Mouse (Mus musculus) heart, embryonic 13.5 days (tissue): Measurements from ENCODE around the gene Greb1. TPM values are rescaled to one million over a fixed set of nuclear protein-coding genes. Genes with fewer than 3 reads are reported as not detected.

Source experiments
- ATAC-seq: fragments of 200-750 bp; cut with Nextera tagmentation; 2 replicates; pipeline ENCODE4 v1.8.0; 2017; ENCODE audit warnings: moderate TSS enrichment; ENCODE audit not compliant: insufficient number of reproducible peaks, low FRiP score, low TSS enrichment; ENCODE audit errors: extremely low read depth
- H3K27ac ChIP-seq: fragments of 300-500 bp; sonication (generic); replicated peaks from 2 replicates; pipeline ENCODE4 v1.5.1; 2015; ENCODE audit warnings: moderate library complexity, mild to moderate bottlenecking, inconsistent platforms
- H3K27me3 ChIP-seq: fragments of 300-500 bp; sonication (generic); replicated peaks from 2 replicates; pipeline ENCODE4 v1.6.1; 2015; ENCODE audit warnings: mild to moderate bottlenecking, inconsistent platforms
- H3K36me3 ChIP-seq: fragments of 300-500 bp; sonication (generic); 2 replicates; pipeline ENCODE4 v1.6.1; 2015; ENCODE audit warnings: mild to moderate bottlenecking, inconsistent platforms
- H3K4me1 ChIP-seq: fragments of 300-500 bp; sonication (generic); 2 replicates; pipeline ENCODE4 v1.6.1; 2015; ENCODE audit warnings: inconsistent platforms
- H3K4me2 ChIP-seq: fragments of 300-500 bp; sonication (generic); 2 replicates; pipeline ENCODE4 v1.6.1; 2015; ENCODE audit warnings: inconsistent platforms, mild to moderate bottlenecking, moderate library complexity
- H3K4me3 ChIP-seq: fragments of 300-500 bp; sonication (generic); 2 replicates; pipeline ENCODE4 v1.5.1; 2015; ENCODE audit warnings: moderate library complexity, mild to moderate bottlenecking, inconsistent platforms
- H3K9ac ChIP-seq: fragments of 300-500 bp; sonication (generic); 2 replicates; pipeline ENCODE4 v1.6.1; 2015; ENCODE audit warnings: inconsistent platforms, mild to moderate bottlenecking, moderate library complexity
- H3K9me3 ChIP-seq: fragments of 300-500 bp; sonication (generic); 2 replicates; pipeline ENCODE4 v1.6.1; 2016; ENCODE audit warnings: inconsistent platforms
- whole genome bisulfite sequencing: fragments of 180-500 bp; shearing (Covaris S2); methylation state at CpG from one replicate; pipeline ENCODE4 v1.1.7; 2015; ENCODE audit warnings: mixed read lengths; 5-methylcytosine and 5-hydroxymethylcytosine counted together
- polyA plus RNA-seq: library from polyadenylated mRNA; unstranded; fragments of >200 nt; fragmentation: Nextera tagmentation; extraction: Ambion mirVana; gene quantifications from 2 replicates; pipeline ENCODE4 v1.2.1, GENCODE M21; 2015

Gene Greb1
- polyA plus RNA-seq, 1 experiment from 2014 or later: 0.44 TPM

GRCm38 (mm10) chr12:16643508-16644345 lies 157.0 kb downstream of the Greb1 start:
- no peaks in the 10 kb centered on the region for H3K9me3 ChIP-seq
- no peak overlapping the region for H3K4me2 ChIP-seq
- peaks cover 23% of the 10 kb centered on the region for H3K4me1 ChIP-seq
- 49% methylated on average over 12 of the region's 12 CpGs for WGBS
- ATAC-seq: no peak
- no peak overlapping the region for H3K4me3 ChIP-seq
- no peaks in the 10 kb centered on the region for H3K36me3 ChIP-seq
- H3K27ac ChIP-seq: peak overlapping the region; percentile 64
- peak overlapping the region; percentile 41; the same call in 1 of the 2 replicates for H3K9ac ChIP-seq
- H3K27me3 ChIP-seq: no peaks in the 10 kb centered on the region

GRCm38 (mm10) chr12:16642000-16642399 lies 158.7 kb downstream of the Greb1 start:
- H3K4me1 ChIP-seq: peaks cover 26% of the 10 kb centered on the region
- no peak for ATAC-seq

GRCm38 (mm10) chr12:16640075-16640474 lies 160.6 kb downstream of the Greb1 start:
- Histone ChIP-seq H3K4me3 (no peak overlapping the region), H3K36me3 (no peaks in the 10 kb centered on the region), H3K27ac (no peak overlapping the region), H3K4me2 (no peak overlapping the region), H3K27me3 (no peaks in the 10 kb centered on the region), H3K9ac (no peak overlapping the region), H3K9me3 (no peaks in the 10 kb centered on the region), H3K4me1 (peaks cover 26% of the 10 kb centered on the region)
- 83% methylated on average over 6 of the region's 6 CpGs for WGBS
- no peak for ATAC-seq

More at GRCm38 (mm10) chr12:16642000-16642399, 158.7 kb downstream of the Greb1 start:
- Histone ChIP-seq H3K27ac (no peak overlapping the region), H3K9me3 (no peaks in the 10 kb centered on the region), H3K4me2 (no peak overlapping the region), H3K4me3 (no peak overlapping the region), H3K36me3 (no peaks in the 10 kb centered on the region), H3K9ac (no peak overlapping the region), H3K27me3 (no peaks in the 10 kb centered on the region)
- 55% methylated on average over 5 of the region's 5 CpGs for WGBS

GRCm38 (mm10) chr12:16639078-16639771 lies 161.5 kb downstream of the Greb1 start:
- H3K4me2 ChIP-seq: peak overlapping the region; percentile 40
- 46% methylated on average over 12 of the region's 12 CpGs for WGBS

GRCm38 (mm10) chr12:16635816-16636215 lies 164.9 kb downstream of the Greb1 start:
- no peak overlapping the region for H3K27ac ChIP-seq
- H3K36me3 ChIP-seq: no peaks in the 10 kb centered on the region
- H3K27me3 ChIP-seq: no peaks in the 10 kb centered on the region
- H3K9me3 ChIP-seq: no peaks in the 10 kb centered on the region
- H3K4me1 ChIP-seq: peaks cover 11% of the 10 kb centered on the region
- H3K4me2 ChIP-seq: no peak overlapping the region
- no peak overlapping the region for H3K4me3 ChIP-seq
- H3K9ac ChIP-seq: no peak overlapping the region
- 64% methylated on average over 6 of the region's 6 CpGs for WGBS
- no peak for ATAC-seq

More at GRCm38 (mm10) chr12:16639078-16639771, 161.5 kb downstream of the Greb1 start:
- 0 out of 2 replicates have a peak overlapping the region, but pooled peaks have one; percentile 4 for H3K27ac ChIP-seq
- H3K27me3 ChIP-seq: no peaks in the 10 kb centered on the region
- H3K36me3 ChIP-seq: no peaks in the 10 kb centered on the region
- no peak overlapping the region for H3K4me3 ChIP-seq
- no peak overlapping the region for H3K9ac ChIP-seq
- peaks cover 22% of the 10 kb centered on the region for H3K4me1 ChIP-seq
- ATAC-seq: no peak
- no peaks in the 10 kb centered on the region for H3K9me3 ChIP-seq

- Histone ChIP-seq H3K4me2 (no peak overlapping the region), H3K27me3 (no peaks in the 10 kb centered on the region), H3K4me1 (peaks cover 15% of the 10 kb centered on the region), H3K36me3 (no peaks in the 10 kb centered on the region), H3K9me3 (no peaks in the 10 kb centered on the region), H3K27ac (no peak overlapping the region), H3K4me3 (no peak overlapping the region), H3K9ac (no peak overlapping the region)
- 50% methylated on average over 14 of the region's 14 CpGs for WGBS
- ATAC-seq: no peak
These were observed 166.4 kb downstream of the Greb1 start for GRCm38 (mm10) chr12:16634075-16634813.

- Histone ChIP-seq H3K4me2 (no peak overlapping the region), H3K4me3 (no peak overlapping the region), H3K27ac (no peak overlapping the region), H3K9me3 (no peaks in the 10 kb centered on the region), H3K27me3 (no peaks in the 10 kb centered on the region), H3K36me3 (no peaks in the 10 kb centered on the region), H3K9ac (no peak overlapping the region), H3K4me1 (peaks cover 8% of the 10 kb centered on the region)
- no peak for ATAC-seq
- 80% methylated on average over 6 of the region's 6 CpGs for WGBS
These were observed 167.5 kb downstream of the Greb1 start for GRCm38 (mm10) chr12:16633235-16633634.

GRCm38 (mm10) chr12:16631423-16631822 lies 169.3 kb downstream of the Greb1 start:
- no peak for ATAC-seq
- Histone ChIP-seq H3K27me3 (no peaks in the 10 kb centered on the region), H3K9me3 (no peaks in the 10 kb centered on the region), H3K4me2 (no peak overlapping the region), H3K4me1 (peaks cover 8% of the 10 kb centered on the region), H3K36me3 (no peaks in the 10 kb centered on the region), H3K9ac (no peak overlapping the region), H3K4me3 (no peak overlapping the region), H3K27ac (no peak overlapping the region)
- 63% methylated on average over 2 of the region's 2 CpGs for WGBS

GRCm38 (mm10) chr12:16630866-16631185 lies 169.9 kb downstream of the Greb1 start:
- Histone ChIP-seq H3K27me3 (no peaks in the 10 kb centered on the region), H3K9me3 (no peaks in the 10 kb centered on the region), H3K4me1 (peaks cover 8% of the 10 kb centered on the region), H3K4me3 (no peak overlapping the region), H3K36me3 (no peaks in the 10 kb centered on the region), H3K9ac (no peak overlapping the region), H3K27ac (no peak overlapping the region), H3K4me2 (no peak overlapping the region)
- 87% methylated on average over 1 of the region's 1 CpGs for WGBS
- ATAC-seq: no peak

- Histone ChIP-seq H3K9me3 (no peaks in the 10 kb centered on the region), H3K27me3 (no peaks in the 10 kb centered on the region), H3K27ac (no peak overlapping the region), H3K9ac (no peak overlapping the region), H3K4me3 (no peak overlapping the region), H3K4me1 (peaks cover 8% of the 10 kb centered on the region), H3K36me3 (no peaks in the 10 kb centered on the region), H3K4me2 (no peak overlapping the region)
- no peak for ATAC-seq
- 61% methylated on average over 7 of the region's 7 CpGs for WGBS
These were observed 170.4 kb downstream of the Greb1 start for GRCm38 (mm10) chr12:16630152-16630865.
